Mouse (Mus musculus) thymus, adult 18-20 months (tissue): ENCODE data around the gene Fars2.

Source experiments
- DNase-seq, 2 experiments: peaks; one replicate each; pipeline ENCODE4 v3.0.0; 2022; ENCODE audit warnings: mixed read lengths in 2 of 2

The Fars2 gene

DNA sequence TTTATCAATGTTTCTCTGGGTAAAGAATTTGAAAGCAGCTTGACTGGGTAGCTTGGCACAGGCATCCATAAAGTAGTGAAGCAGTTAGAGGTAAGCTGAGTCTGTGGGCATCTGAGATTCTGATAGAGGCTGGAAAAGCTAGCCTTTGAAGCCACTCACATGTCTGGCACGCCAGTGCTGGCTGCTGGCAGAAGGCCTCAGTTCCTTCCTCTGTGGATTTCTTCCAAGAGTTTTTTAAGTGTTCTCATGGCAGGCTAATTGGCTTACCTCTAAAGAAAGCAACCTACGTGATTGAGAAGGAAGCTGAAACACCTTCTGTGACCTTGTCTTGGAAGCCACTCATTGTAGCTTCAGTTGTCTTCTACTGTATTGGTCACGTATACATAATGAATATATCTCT, 600.2 kb downstream of the Fars2 start:
- DNase-seq = no peak

DNA sequence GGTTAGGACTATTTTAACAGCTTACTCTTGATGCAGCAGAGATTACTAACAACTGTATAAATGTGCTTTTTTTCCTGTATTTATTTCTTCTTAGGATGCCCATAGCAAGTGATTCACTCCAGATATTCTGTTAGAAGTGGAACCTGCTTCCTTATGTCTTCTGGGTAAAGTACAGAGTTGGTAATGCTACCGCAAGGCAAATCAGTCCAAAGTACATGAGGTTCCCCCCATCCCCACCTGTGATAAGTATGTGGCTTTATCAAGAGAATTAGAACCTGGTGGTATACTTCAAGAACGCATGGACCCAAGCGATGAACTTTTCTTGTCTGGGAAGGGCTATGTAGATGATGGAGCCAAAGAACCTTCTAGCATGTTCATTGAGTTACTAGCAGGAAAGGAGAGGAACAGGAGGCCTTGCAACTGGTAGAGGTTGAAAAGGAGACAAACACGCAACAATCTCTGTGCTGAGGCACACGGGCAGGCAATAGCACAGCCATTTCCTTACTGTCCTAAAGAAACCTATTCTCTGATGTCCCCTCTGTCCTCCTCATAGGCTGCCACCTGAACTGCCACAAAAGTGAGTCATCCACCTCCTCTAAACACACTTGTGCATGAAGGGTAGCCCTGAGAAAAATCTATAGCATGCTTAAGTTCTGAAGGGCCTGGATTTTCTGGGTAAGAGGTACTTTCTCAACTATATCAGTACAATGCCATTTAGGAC, 603.2 kb downstream of the Fars2 start:
- no peak for DNase-seq

DNA sequence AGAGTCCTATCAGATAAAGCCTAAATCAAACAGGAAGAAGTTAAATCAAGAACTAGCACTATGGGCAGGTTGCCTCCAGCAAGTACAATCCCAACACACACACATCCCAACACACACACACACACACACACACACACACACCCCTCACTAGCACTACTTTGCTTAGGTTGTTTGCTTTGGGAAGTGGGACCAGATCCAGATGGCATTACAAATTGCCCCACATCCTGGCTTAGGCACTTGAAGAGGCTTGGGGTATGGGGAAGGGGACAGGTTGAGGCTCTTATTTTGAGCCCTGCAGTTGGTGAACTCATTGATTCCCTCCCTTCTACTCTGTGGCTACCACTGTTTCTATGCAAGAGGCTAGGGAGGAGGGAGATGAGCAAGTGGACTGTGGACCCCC, 605.1 kb downstream of the Fars2 start:
- no peak for DNase-seq

DNA sequence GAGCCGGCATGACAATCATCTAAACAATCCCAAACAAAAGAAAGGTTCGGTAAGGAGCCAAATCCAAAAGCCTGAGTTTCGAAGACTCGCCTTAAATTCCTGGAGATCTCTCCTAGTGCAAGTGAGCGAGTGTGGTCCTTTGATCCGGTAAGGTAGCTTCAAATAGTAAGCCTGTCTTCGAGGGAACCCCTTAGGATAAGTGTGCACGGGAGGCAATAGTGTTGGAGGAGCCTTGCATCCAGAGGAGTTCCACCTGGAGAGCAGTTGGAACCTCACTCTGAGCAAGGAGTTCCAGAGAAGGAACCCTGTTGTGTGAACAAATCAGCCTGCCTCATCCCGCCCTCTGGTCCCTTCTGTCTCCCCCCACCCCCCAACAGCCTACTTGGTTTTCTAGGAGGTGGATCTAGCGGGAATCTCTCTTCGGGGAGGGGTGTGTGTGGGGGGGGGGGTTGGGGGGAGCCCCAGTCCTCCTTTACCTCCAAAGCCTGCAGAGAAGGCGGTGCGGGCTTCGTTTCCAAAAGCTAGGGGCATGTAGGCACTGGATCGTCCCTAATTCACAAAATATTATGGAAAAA, 606.6 kb downstream of the Fars2 start:
- DNase-seq = no peak

DNA sequence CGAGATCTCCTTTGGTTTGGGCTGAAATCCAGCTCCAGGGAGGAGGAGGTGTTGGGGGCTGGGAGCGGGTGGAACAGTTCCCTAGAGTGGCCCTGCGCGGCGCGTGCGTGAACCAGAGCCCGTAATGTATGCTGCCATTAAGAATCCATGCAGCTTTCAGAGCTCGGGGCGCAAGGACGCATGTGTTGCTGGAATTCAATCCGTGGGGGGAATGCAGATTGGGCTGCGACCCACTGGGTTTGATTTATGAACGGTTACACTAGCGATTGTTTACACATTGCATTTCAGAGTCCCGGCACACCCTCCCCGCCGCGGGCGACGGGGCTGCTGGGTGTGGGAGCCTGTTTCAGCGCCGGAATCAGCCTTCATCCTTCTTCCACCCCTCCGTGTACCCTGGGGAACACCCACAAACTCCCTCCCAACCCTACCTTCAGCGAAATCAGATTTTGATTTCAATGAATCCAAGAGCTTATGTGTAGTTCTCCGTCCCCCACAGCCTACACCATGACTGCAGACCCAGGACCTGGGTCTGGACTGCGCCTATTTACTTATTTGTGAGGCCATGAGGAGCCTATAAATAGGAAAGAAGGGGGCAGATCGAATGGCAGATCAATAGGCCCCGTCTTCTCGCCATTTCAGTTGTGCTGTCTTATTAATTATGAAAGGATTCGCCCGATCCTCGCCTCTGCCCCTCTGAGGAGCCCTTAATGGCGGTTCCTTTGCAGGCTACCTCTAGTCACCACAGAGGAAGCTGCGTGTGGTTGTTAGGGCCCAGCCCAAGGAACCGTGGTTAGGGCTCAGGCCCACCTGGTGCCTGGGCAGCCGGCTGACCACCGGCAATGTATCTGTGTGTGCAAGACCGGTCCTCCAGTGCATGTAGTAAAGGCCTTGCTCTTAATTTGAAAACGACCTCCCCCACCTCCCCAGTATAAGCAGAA, 607.6 kb downstream of the Fars2 start:
- no peak for DNase-seq

DNA sequence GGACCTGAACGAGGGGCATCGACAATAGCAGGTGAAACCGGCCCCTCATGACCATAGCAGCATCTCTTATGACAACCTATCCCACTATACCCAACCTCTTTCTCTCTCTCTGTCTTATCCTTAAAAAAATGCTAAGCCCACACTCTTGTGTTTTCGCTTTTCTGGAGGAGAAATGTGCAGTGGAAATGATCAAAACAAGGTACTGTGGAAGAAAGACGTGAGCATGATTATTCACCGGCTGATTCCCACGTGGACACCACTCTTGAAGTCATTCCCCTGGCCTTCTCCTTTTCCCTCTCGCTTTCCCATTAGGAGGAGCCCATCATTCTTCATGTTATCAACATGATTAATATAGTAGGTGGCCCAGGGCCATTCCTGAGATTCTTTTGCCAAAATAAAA, 608.7 kb downstream of the Fars2 start:
- DNase-seq = no peak

DNA sequence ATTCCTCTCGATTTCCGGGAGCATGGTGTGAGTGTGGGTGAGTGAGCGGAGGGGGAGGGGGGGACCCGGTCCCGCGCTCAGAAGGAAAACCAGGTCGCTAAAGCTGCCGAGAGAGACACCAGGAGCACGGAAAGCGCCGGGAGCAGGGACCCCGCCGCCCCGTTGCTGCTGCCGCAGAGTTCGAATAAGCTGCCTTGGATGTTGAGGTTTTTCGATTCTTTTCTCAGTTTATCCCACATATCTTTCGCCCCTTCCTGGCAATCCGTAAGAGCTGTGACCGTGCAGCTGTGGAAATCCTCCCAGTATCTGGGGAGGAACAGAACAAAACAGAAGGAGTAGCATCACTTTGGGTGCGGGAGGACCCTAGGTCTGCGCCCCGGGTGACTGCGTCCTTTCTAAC, 609.3 kb downstream of the Fars2 start:
- DNase-seq = no peak

DNA sequence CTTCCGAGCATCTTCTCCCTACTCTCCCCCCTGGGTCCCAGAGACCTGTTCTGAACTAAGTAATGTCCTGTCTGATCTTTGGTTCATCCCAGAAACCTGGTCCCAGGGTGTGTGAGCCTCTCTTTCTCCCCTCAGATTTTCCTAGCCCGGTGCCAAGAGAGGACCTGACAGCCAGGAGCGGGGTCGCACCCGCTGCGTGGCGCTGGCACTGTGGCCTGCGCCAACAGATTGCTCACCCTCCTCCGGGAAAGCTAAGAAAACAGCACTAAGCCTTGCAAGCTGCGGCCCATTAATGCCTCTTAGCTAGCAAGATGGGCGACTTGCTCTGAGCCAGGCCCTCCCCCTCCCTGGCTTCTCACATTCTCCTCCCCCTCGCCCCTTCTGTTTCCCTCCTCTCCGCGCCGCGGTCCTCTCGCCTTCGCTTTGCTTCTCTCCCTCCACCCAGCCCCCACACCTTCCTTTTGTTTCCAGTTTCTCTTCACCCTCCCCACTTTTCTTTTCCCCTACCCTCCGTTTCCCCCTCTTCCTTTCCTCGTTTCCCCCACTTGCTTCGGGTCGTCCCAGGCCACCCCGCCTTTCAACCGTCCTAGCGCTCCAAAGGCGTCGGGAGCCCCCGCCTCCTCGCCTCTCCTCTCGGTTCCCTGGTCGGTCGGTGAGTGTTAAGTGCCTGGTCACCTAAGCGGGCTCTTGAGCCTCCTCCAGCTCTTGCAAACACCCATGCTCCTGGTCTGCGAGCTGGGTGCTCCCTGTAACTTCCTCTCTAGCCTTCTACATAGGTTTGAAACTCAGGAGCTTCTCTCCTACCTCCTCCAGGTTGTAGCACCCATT, 610.0 kb downstream of the Fars2 start:
- DNase-seq = no peak

DNA sequence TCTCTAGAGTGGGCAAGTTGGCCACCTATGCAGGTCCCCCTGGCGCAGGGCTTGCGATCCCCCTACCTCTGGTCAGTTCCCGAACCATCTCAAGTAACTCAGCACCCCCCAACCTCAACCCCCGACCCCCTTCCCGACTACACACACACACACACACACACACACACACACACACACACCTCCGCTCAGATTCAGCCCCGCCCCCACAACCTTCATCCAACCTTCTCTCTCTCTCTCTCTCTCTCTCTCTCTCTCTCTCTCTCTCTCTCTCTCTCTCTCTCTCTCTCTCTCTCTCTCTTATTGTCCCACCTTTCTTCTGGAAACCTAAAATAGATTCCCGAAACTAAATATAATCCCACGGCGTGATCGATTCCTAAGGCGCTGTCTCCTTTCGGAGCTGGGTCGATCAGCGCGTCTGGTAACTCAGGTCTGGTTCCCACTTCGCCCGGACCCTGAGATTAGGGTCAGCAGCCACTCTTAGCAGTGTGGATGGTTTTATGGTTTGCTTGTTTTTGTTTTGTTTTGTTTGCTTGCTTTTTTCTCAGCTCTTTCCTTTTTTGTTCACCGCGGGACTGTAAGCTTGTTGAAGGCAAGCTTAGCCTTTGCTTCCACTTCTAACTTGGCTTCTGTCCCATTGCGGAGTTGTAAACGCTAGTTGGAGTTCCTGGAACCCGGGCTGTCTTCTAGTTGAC, 610.7 kb downstream of the Fars2 start:
- no peak for DNase-seq

DNA sequence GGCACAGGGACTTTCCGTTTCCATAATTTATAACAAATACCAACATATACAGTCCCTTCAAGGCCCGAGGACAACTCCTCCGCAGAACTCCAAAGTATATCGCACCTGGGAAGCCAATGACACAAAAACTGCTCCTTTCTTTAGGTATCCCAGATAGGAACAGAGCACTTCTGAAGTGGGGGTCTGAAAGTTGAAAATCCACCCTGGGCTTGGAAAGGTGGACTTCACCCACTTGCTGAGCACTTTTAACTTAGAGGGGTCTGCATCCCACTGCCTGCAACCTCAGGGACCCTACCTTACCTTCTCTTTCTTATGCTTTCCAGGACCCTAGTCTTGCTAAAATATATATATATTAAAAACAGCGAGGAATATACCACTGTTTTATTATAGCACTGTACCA, 611.3 kb downstream of the Fars2 start:
- no peak for DNase-seq

DNA sequence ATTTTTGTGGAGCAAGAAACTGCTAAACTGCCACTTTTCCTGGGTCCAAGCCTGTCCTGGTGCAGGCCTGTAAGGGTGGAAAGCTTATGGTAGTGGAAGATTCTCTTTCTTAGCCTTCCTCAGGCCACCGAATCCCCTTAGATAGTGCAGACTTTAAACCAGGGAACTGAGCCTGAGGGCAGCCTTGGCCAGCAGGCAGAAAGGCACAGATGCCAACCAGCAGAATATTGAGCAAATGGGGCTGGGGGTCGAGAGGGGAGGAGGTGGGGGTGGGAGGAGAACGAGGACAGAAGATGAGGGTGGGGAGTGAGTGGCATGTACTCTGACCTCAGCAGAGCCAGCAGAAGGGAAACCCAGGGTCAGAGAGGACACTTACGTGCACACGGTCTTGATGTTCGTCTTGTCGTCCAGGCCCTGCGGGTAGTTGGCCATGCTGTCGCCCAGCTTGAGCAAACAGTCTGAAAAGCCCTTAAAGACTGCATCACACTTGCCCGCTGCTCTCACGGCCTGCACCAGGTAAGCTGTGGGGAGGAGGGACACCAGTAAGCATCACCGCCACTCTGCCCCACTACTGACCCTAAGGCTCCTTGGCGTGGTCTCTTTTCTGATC, 612.6 kb downstream of the Fars2 start:
- DNase-seq = no peak

DNA sequence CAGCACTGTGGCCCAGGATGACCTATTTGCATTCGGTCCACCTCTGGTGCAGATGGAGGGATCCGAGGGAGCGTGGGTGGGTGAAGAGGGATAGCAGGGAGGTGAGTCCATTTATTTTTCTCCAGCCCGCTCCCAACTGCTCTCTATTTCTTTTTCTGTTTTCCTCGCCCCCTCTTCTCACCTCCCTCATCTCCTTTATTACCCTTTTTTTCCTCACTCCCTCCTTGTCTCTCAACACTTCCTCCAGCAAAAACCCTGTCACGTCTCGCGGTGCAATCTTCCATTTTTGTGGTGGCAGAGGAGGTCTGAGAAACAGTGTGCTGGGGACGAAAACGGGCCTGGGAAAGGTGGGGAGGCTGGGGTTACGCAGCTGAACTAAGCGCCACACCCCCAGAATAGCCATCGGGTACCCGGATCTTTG, 613.1 kb downstream of the Fars2 start:
- DNase-seq = no peak

DNA sequence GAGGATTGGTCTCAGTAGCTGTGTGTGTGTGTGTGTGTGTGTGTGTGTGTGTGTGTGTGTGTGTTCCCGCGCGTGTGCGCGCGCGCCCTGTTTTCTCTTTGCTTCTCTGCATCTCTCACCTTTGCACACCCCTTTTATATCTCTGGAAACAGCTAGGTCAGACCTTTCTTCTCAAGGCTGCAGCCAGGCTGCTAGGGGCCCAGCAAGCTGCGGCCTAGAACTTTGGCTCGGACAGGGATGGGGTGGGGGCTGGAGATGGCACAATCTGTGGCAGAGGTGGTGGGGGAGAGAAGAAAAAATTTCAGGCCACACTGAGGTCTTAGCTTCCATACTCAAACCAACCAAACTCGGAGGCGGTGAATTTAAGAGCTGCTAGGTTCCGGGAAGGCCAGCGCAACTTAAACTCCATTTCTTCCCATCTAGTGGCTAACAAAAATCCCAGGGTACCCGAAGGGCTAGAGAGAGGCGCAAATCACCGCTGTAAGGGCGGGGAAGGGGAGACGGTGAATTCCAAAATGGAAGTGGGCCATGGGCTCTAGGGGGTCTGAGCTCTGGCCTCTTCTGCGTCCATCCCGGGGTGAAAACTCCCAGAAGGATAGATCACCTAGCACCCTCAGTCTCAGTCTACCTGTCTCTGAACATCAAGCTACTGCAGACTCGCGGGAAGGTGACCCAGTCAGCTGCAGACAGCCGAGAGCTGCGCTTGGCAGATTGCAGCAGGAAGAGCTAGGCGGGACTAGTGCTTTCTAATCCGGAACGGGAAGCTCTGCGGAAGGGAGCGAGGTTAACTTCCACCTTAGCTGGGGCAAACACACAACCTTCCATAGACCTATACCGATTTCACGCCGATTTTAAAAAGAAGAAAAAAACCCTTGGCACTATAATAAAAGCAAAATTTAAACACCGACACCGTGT, 614.1 kb downstream of the Fars2 start:
- peak; percentile 24 to 37 for DNase-seq

DNA sequence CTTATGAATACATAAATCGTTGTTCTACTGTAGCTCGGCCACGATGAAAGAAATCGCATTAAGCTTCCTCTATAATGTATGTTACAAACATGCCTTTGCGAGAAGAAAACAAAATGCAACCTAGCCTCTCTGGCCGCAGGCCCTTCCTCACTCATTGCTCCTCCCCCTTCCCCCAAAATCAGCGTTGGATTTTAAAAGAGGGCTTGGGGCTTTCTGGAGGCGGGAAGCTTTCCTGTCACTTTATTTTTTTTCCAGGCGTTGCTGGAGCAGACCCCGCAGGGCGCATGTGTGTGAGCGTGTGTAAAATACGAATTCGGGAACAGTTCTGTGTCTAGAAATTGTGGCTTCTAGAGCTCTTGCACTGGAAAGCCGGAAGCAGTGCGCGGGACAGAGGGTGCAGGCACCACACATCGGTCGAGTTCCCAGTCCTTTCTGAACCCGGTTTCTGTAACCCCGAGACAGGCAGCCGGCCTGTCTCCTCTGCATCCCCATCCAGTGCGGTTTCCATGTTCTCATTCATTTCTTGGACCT, 614.8 kb downstream of the Fars2 start:
- DNase-seq = no peak

DNA sequence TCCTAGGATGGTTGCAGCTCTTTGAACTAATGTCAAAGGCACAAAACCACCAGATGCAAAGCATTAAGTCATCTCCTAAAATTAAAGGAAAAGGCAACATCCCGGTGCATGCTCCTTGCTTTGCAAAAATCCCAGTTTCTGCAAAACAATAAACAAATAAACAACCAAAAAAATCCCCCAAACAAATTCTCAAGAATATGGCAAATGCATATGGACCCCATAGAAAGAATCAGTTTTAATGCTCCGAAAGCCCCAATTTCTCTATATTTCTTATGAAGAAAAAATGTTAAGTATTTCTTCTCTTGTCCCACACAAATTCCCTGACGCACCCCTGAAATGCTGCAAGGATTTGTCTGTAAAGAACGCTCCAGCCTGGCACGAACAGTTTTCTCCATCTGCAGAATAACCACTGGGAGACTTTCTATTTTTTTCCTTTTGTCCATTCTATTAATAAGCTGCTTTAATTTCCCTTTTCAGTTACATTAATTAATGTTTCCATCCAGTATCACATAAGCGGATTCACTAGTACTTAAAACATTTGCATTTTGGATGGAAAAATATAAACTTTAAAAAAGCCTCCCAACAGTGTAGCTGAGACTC, 615.8 kb downstream of the Fars2 start:
- no peak for DNase-seq

DNA sequence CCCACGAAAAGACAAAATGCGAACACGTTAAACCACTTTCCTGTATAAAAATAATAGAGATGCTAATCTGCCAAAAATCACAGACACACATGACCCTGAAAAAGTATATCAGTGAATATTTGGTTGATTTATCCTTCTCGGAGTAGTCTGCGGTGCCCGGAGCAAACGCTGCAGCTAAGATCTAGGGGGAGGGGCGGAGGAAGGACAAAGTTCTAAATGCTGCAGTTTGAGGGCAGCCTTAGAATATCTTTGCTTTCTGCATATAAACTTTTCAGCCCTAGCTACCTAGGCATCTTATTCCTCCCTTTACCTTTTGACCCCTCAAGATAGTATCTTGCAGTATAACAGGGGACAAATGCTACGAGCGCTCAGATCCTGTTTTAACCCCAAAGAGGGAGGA, 616.4 kb downstream of the Fars2 start:
- DNase-seq = no peak

DNA sequence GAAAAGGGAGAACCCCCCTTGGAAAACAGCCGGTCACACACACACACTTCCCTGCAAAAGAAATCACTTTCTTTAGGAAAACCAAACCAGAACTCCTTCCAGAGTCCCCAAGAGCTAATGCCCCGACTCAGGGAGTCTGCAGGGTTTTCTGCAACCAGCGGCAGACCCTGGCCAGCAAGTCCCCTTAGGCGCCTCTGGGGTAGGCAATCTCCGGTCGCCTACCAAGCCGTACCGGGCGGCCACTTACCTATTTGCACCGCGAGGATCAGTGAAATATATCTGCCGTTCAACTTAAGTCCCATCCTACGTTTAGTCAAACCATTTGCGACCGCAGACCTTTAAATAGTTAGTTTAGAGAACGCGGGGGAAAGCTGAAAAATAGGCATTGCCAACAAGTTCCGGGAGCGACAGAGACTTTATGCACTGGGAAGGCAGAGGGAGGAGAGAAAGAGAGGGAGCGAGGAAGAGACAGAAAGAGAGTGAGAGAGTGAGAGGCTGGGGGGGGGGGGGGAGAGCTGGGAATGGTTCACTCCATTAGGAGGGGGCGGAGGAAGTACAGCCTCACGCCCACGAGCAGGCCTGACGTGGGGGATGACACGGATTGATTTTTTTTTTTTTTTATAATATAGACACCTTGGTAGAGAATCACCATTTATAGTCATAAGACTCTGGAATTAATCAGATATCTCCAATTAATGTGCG, 616.9 kb downstream of the Fars2 start:
- DNase-seq = no peak

DNA sequence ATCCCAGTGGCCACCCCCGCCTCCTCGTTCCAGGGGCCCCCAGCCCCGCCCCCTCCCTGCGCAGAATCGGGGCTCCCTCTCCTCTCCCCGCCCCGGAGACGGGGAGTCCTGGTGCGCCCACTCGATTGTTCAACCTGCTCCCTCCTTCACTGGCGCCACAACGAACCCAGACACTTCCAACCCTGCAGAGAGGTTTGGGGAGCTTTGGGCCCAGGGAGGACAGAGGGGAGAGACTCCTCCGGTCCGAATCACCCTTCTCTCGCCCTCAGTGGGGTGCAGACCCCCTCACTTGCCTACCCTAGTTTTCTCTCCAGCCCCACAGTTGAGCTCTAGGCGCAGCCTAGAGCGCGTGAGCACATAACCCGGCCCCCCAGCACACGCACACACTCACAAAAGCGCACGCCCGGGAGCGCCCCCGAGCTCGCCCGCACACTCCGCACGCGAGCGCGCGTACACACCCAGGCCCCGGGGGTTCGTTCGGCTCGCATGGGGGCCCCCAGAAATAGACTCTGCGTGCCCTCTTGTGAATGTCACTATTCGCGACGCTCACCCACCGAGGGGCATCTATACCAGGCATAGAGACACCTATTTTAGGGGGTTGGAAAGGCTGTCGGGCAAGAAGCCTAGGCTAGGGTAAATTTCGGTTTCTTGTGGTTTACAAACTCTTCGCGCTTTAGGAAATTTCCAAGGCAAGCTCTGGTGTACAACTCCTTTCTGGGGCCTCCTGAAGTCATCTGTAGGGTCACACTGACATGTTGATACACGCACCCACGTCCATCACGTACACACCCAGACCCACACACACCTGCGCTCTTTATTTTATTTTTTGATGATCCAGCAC, 617.7 kb downstream of the Fars2 start, which contains the start of gene Nrn1:
Nrn1 (minus strand) TSS at position 401 of the 841 bp plus-strand sequence.
- no peak for DNase-seq
